Mouse (Mus musculus) myocyte (in vitro differentiated cells): ENCODE data around the gene Nhlh2.

ENCODE experiments used
- E2F4 ChIP-seq: IDR thresholded peaks from one replicate; pipeline ENCODE4 v1.6.1; 2011; ENCODE audit warnings: mild to moderate bottlenecking, control low read depth, moderate library complexity; ENCODE audit not compliant: insufficient read depth
- MAX ChIP-seq: IDR thresholded peaks from one replicate; pipeline ENCODE4 v1.6.1; 2011; ENCODE audit warnings: low read depth, mild to moderate bottlenecking, control low read depth
- POLR2A ChIP-seq: IDR thresholded peaks from one replicate; pipeline ENCODE4 v1.6.1; 2011; ENCODE audit warnings: low read depth, mild to moderate bottlenecking, control low read depth, moderate library complexity; ENCODE audit not compliant: insufficient read length

- no peak for TF ChIP-seq MAX
- no peak for TF ChIP-seq E2F4
- TF ChIP-seq POLR2A = no peak
These were observed 15.8 kb downstream of the Nhlh2 start for GRCm38 (mm10) chr3:102025659-102026058.
